Mouse (Mus musculus) MEL (cell line): ENCODE data around the gene Ybx3. TPM values are rescaled to one million over a fixed set of nuclear protein-coding genes. Genes with fewer than 3 reads are reported as not detected.

ENCODE experiments used
- DNase-seq: peaks from one replicate; pipeline ENCODE4 v3.0.0; 2011; ENCODE audit warnings: low read depth, low spot score
- H3K27ac ChIP-seq: 2 replicates; pipeline ENCODE4 v1.5.1; 2012; ENCODE audit warnings: low read depth, mild to moderate bottlenecking, control low read depth, low read length, moderate library complexity; ENCODE audit not compliant: control insufficient read depth
- H3K27me3 ChIP-seq, 2 experiments: fragments of 150-350 bp in 1 of 2; sonication (generic) in 1 of 2; 2 replicates each; pipeline ENCODE4 v1.6.1; 2012; ENCODE audit warnings: low read length in 2 of 2, mild to moderate bottlenecking in 2 of 2, improper control_type of control experiment in 1 of 2, moderate library complexity in 1 of 2; ENCODE audit not compliant: insufficient read depth in 2 of 2, control insufficient read depth in 1 of 2
- H3K36me3 ChIP-seq, 2 experiments: 2 replicates each; pipeline ENCODE4 v1.6.1; 2012 to 2014; ENCODE audit warnings: low read length in 2 of 2, improper control_type of control experiment in 1 of 2, inconsistent platforms in 1 of 2, mild to moderate bottlenecking in 1 of 2; ENCODE audit not compliant: insufficient read depth in 2 of 2, control insufficient read depth in 1 of 2
- H3K4me1 ChIP-seq, 2 experiments: fragments of 150-350 bp in 1 of 2; sonication (generic) in 1 of 2; 2 replicates each; pipeline ENCODE4 v1.6.1; 2012; ENCODE audit warnings: low read length in 2 of 2, improper control_type of control experiment in 1 of 2, mild to moderate bottlenecking in 1 of 2; ENCODE audit not compliant: insufficient read depth in 2 of 2, control insufficient read depth in 1 of 2
- H3K4me3 ChIP-seq, 2 experiments: fragments of 150-350 bp in 1 of 2; sonication (generic) in 1 of 2; 2 replicates each; pipeline ENCODE4 v1.5.1; 2012; ENCODE audit warnings: low read depth in 2 of 2, low read length in 2 of 2, mild to moderate bottlenecking in 2 of 2, moderate library complexity in 2 of 2, control low read depth in 1 of 2, improper control_type of control experiment in 1 of 2; ENCODE audit not compliant: control insufficient read depth in 1 of 2, insufficient read depth in 1 of 2
- H3K79me2 ChIP-seq: 2 replicates; pipeline ENCODE4 v1.6.1; 2012; ENCODE audit warnings: mild to moderate bottlenecking, low read length, moderate library complexity; ENCODE audit not compliant: control insufficient read depth, poor library complexity, insufficient read depth
- H3K9ac ChIP-seq: 2 replicates; pipeline ENCODE4 v1.6.1; 2012; ENCODE audit warnings: low read depth, mild to moderate bottlenecking, control low read depth, low read length, moderate library complexity; ENCODE audit not compliant: control insufficient read depth, poor library complexity, severe bottlenecking
- H3K9me3 ChIP-seq: fragments of 150-350 bp; sonication (generic); replicated peaks from 2 replicates; pipeline ENCODE4 v1.6.1; 2012; ENCODE audit warnings: mild to moderate bottlenecking, low read length, improper control_type of control experiment, moderate library complexity; ENCODE audit not compliant: insufficient read depth
- CTCF ChIP-seq, 3 experiments: IDR thresholded peaks in 2 of 3; conservative IDR thresholded peaks in 1 of 3; 2 replicates each; pipeline ENCODE4 v1.5.1; 2011 to 2012; ENCODE audit warnings: low read length in 3 of 3, low read depth in 2 of 3, mild to moderate bottlenecking in 2 of 3, improper control_type of control experiment in 1 of 3, inconsistent platforms in 1 of 3, mixed read lengths in 1 of 3, moderate library complexity in 1 of 3; ENCODE audit not compliant: control insufficient read depth in 1 of 3, insufficient read depth in 1 of 3, poor library complexity in 1 of 3, severe bottlenecking in 1 of 3
- E2F4 ChIP-seq: IDR thresholded peaks from 2 replicates; pipeline ENCODE4 v1.6.1; 2011; ENCODE audit warnings: low read depth, low read length, improper control_type of control experiment, borderline replicate concordance
- ELF1 ChIP-seq: IDR thresholded peaks from 2 replicates; pipeline ENCODE4 v1.6.1; 2014; ENCODE audit warnings: low read depth, mild to moderate bottlenecking, inconsistent platforms, low read length, improper control_type of control experiment, moderate library complexity
- EP300 ChIP-seq, 2 experiments: IDR thresholded peaks; 2 replicates each; pipeline ENCODE4 v1.6.1; 2011; ENCODE audit warnings: improper control_type of control experiment in 2 of 2, low read length in 2 of 2, low read depth in 1 of 2, mild to moderate bottlenecking in 1 of 2
- ETS1 ChIP-seq: IDR thresholded peaks from 2 replicates; pipeline ENCODE4 v1.6.1; 2012; ENCODE audit warnings: low read depth, mild to moderate bottlenecking, inconsistent platforms, low read length, improper control_type of control experiment, moderate library complexity
- GABPA ChIP-seq: IDR thresholded peaks from 2 replicates; pipeline ENCODE4 v1.6.1; 2012; ENCODE audit warnings: low read depth, mild to moderate bottlenecking, inconsistent platforms, low read length, improper control_type of control experiment, moderate library complexity
- JUND ChIP-seq: IDR thresholded peaks from 2 replicates; pipeline ENCODE4 v1.6.1; 2011; ENCODE audit warnings: low read depth, mild to moderate bottlenecking, improper control_type of control experiment, low read length
- MAFK ChIP-seq: IDR thresholded peaks from 2 replicates; pipeline ENCODE4 v1.6.1; 2011; ENCODE audit warnings: low read depth, mild to moderate bottlenecking, low read length, improper control_type of control experiment, borderline replicate concordance
- MAZ ChIP-seq: IDR thresholded peaks from 2 replicates; pipeline ENCODE4 v1.6.1; 2012; ENCODE audit warnings: low read depth, mild to moderate bottlenecking, inconsistent platforms, low read length, improper control_type of control experiment
- NELFE ChIP-seq: IDR thresholded peaks from 2 replicates; pipeline ENCODE4 v1.6.1; 2011; ENCODE audit warnings: low read depth, low read length, improper control_type of control experiment
- NRF1 ChIP-seq: IDR thresholded peaks from 2 replicates; pipeline ENCODE4 v1.6.1; 2014; ENCODE audit warnings: low read depth, mild to moderate bottlenecking, inconsistent platforms, low read length, improper control_type of control experiment, moderate library complexity; ENCODE audit not compliant: poor library complexity, insufficient read depth, severe bottlenecking
- POLR2A ChIP-seq, 2 experiments: IDR thresholded peaks; 2 replicates each; pipeline ENCODE4 v1.6.1; 2011 to 2012; ENCODE audit warnings: low read length in 2 of 2, mild to moderate bottlenecking in 2 of 2, control low read depth in 1 of 2, improper control_type of control experiment in 1 of 2, low read depth in 1 of 2, moderate library complexity in 1 of 2; ENCODE audit not compliant: control insufficient read depth in 1 of 2, insufficient read depth in 1 of 2, poor library complexity in 1 of 2
- SIN3A ChIP-seq: IDR thresholded peaks from 2 replicates; pipeline ENCODE4 v1.6.1; 2012; ENCODE audit warnings: low read length, improper control_type of control experiment, inconsistent platforms
- TAL1 ChIP-seq: IDR thresholded peaks from 2 replicates; pipeline ENCODE4 v1.6.1; 2012; ENCODE audit warnings: mild to moderate bottlenecking, inconsistent platforms, low read length, moderate library complexity, mixed read lengths
- TBP ChIP-seq: IDR thresholded peaks from 2 replicates; pipeline ENCODE4 v1.8.0; 2011; ENCODE audit warnings: low read depth, low read length, improper control_type of control experiment
- TCF12 ChIP-seq: IDR thresholded peaks from 2 replicates; pipeline ENCODE4 v1.6.1; 2014; ENCODE audit warnings: low read depth, mild to moderate bottlenecking, inconsistent platforms, low read length, improper control_type of control experiment, moderate library complexity
- UBTF ChIP-seq: IDR thresholded peaks from 2 replicates; pipeline ENCODE4 v1.6.1; 2012; ENCODE audit warnings: low read depth, mild to moderate bottlenecking, inconsistent platforms, low read length, improper control_type of control experiment, moderate library complexity, borderline replicate concordance; ENCODE audit not compliant: insufficient read depth
- USF1 ChIP-seq: IDR thresholded peaks from 2 replicates; pipeline ENCODE4 v1.6.1; 2014; ENCODE audit warnings: low read depth, mild to moderate bottlenecking, inconsistent platforms, low read length, improper control_type of control experiment, moderate library complexity
- USF2 ChIP-seq, 2 experiments: IDR thresholded peaks; 2 replicates each; pipeline ENCODE4 v1.6.1; 2011 to 2012; ENCODE audit warnings: improper control_type of control experiment in 2 of 2, low read length in 2 of 2, borderline replicate concordance in 1 of 2, inconsistent platforms in 1 of 2, low read depth in 1 of 2, mild to moderate bottlenecking in 1 of 2; ENCODE audit not compliant: insufficient read depth in 1 of 2
- ZC3H11A ChIP-seq: IDR thresholded peaks from 2 replicates; pipeline ENCODE4 v1.6.1; 2012; ENCODE audit warnings: low read depth, mild to moderate bottlenecking, inconsistent platforms, low read length, improper control_type of control experiment
- ZKSCAN1 ChIP-seq: IDR thresholded peaks from 2 replicates; pipeline ENCODE4 v1.6.1; 2012; ENCODE audit warnings: low read depth, mild to moderate bottlenecking, inconsistent platforms, low read length, improper control_type of control experiment, moderate library complexity
- polyA plus RNA-seq, 2 experiments: library from polyadenylated mRNA; stranded (reverse) in 1 of 2; unstranded in 1 of 2; fragments of >175 nt in 1 of 2; fragments of >200 nt in 1 of 2; gene quantifications; 2 replicates each; pipeline versions ENCODE4 v1.2.1 to v1.2.4; 2012; ENCODE audit warnings: low replicate concordance in 2 of 2, low read depth in 1 of 2; ENCODE audit not compliant: insufficient read length in 2 of 2, insufficient read depth in 1 of 2, missing spikeins in 1 of 2
- total RNA-seq: library from RNA; depleted of rRNA; stranded (reverse); fragments of 300-350 nt; gene quantifications from 2 replicates; pipeline ENCODE4 v1.2.3, GENCODE M21; 2012

The Ybx3 gene
- total and polyA plus RNA-seq, 3 experiments = 105 to 1,042 (median 575) TPM

GRCm38 (mm10) chr6:131370767-131371166 lies 17.5 kb downstream of the Ybx3 start (continued):
- TF ChIP-seq E2F4 (no peak), CTCF (IDR thresholded peaks at IDR 0.05 in 2 of 3, conservative IDR thresholded peaks at IDR 0.05 in 1 of 3; ENCODE audit: control insufficient read depth in 1 of 3, insufficient read depth in 1 of 3, low read depth in 2 of 3, low read length in 3 of 3, poor library complexity in 1 of 3, severe bottlenecking in 1 of 3) (no peak), SIN3A (peak; percentile 45), EP300 (IDR thresholded peaks at IDR 0.05; ENCODE audit: low read depth in 1 of 2, low read length in 2 of 2) (peak; percentile 78 to 89), TCF12 (peak; percentile 92), NELFE (no peak), POLR2A (IDR thresholded peaks at IDR 0.05; ENCODE audit: control insufficient read depth in 1 of 2, insufficient read depth in 1 of 2, low read depth in 1 of 2, low read length in 2 of 2, poor library complexity in 1 of 2) (no peak), MAZ (no peak), JUND (no peak), TAL1 (peak; percentile 84), ELF1 (no peak), GABPA (no peak), ETS1 (peak; percentile 32; the same call in 1 of the 2 replicates), ZKSCAN1 (no peak), ZC3H11A (no peak), USF2 (IDR thresholded peaks at IDR 0.05; ENCODE audit: borderline replicate concordance in 1 of 2, insufficient read depth in 1 of 2, low read depth in 1 of 2, low read length in 2 of 2) (no peak)

GRCm38 (mm10) chr6:131369866-131370616 lies 18.2 kb downstream of the Ybx3 start:
- Histone ChIP-seq H3K9ac (no peak overlapping the region), H3K4me3 (no peak overlapping the region), H3K27ac (peak overlapping the region; percentile 69), H3K4me1 (peaks cover 26 to 36% of the 10 kb centered on the region in 2 experiments), H3K9me3 (no peaks in the 10 kb centered on the region), H3K79me2 (peaks cover 13% of the 10 kb centered on the region), H3K27me3 (no peaks in the 10 kb centered on the region), H3K36me3 (peaks cover 42 to 63% of the 10 kb centered on the region in 2 experiments)
- TF ChIP-seq ZC3H11A (no peak), TBP (no peak), ZKSCAN1 (no peak), MAFK (no peak), NRF1 (no peak), USF2 (IDR thresholded peaks at IDR 0.05; ENCODE audit: borderline replicate concordance in 1 of 2, insufficient read depth in 1 of 2, low read depth in 1 of 2, low read length in 2 of 2) (no peak), UBTF (no peak), E2F4 (no peak), USF1 (no peak)
- no peak for DNase-seq
